Mouse (Mus musculus) ES-Bruce4 (cell line): ENCODE data around the gene Cyp3a41a. TPM values are rescaled to one million over a fixed set of nuclear protein-coding genes. Genes with fewer than 3 reads are reported as not detected.
"Not testable (repeated sequence)": the region's sequence is repeated elsewhere in the genome, so short reads cannot be mapped to it uniquely, and the experiment has no call there.

Source experiments
- H3K27ac ChIP-seq: 2 replicates; pipeline ENCODE4 v1.5.1; 2012; ENCODE audit warnings: low read length, inconsistent platforms; ENCODE audit not compliant: insufficient read depth
- H3K27me3 ChIP-seq: 2 replicates; pipeline ENCODE4 v1.6.1; 2012; ENCODE audit warnings: mild to moderate bottlenecking, low read length, inconsistent platforms; ENCODE audit not compliant: control insufficient read depth, poor library complexity, insufficient read depth, severe bottlenecking
- H3K36me3 ChIP-seq: 2 replicates; pipeline ENCODE4 v1.6.1; 2012; ENCODE audit warnings: inconsistent platforms, mild to moderate bottlenecking, low read length, moderate library complexity; ENCODE audit not compliant: control insufficient read depth, poor library complexity, insufficient read depth, severe bottlenecking
- H3K4me1 ChIP-seq: one replicate; pipeline ENCODE4 v1.8.1; 2011; ENCODE audit warnings: low read length; ENCODE audit not compliant: control insufficient read depth, insufficient read depth
- H3K4me3 ChIP-seq: 2 replicates; pipeline ENCODE4 v1.5.1; 2011; ENCODE audit warnings: low read depth, mild to moderate bottlenecking, low read length
- H3K9ac ChIP-seq: 2 replicates; pipeline ENCODE4 v1.6.1; 2012; ENCODE audit warnings: low read depth, mild to moderate bottlenecking, inconsistent platforms; ENCODE audit not compliant: poor library complexity, severe bottlenecking
- H3K9me3 ChIP-seq: replicated peaks from 2 replicates; pipeline ENCODE4 v1.6.1; 2012; ENCODE audit warnings: mild to moderate bottlenecking, low read length, inconsistent platforms; ENCODE audit not compliant: control insufficient read depth, poor library complexity, insufficient read depth, severe bottlenecking
- CTCF ChIP-seq: IDR thresholded peaks from one replicate; pipeline ENCODE4 v1.8.1; 2011; ENCODE audit warnings: low read depth, low read length
- EP300 ChIP-seq: IDR thresholded peaks from 2 replicates; pipeline ENCODE4 v1.6.1; 2011; ENCODE audit warnings: low read depth, low read length; ENCODE audit not compliant: insufficient read depth
- POLR2A ChIP-seq: IDR thresholded peaks from one replicate; pipeline ENCODE4 v1.8.1; 2011; ENCODE audit warnings: low read length; ENCODE audit not compliant: insufficient read depth
- polyA plus RNA-seq: library from polyadenylated mRNA; stranded (reverse); fragments of >200 nt; gene quantifications from 2 replicates; pipeline ENCODE4 v1.2.4, GENCODE M21; 2011; ENCODE audit warnings: low read depth; ENCODE audit not compliant: missing spikeins, insufficient read depth, insufficient read length

Cyp3a41a gene
- polyA plus RNA-seq, result not detected in 2 replicates

- H3K27ac ChIP-seq, result not testable (repeated sequence)
Observed at GRCm38 (mm10) chr5:145720036-145720435, at the start of gene Cyp3a41a. Gene Cyp3a41a (minus strand): TSS chr5:145720136.

GRCm38 (mm10) chr5:145737512-145737911, 17.6 kb upstream of the Cyp3a41a start:
- H3K9me3 ChIP-seq, H3K36me3 ChIP-seq, H3K4me3 ChIP-seq, H3K27me3 ChIP-seq, H3K9ac ChIP-seq, H3K4me1 ChIP-seq, H3K27ac ChIP-seq: not testable (repeated sequence)

More at GRCm38 (mm10) chr5:145720036-145720435, at the start of gene Cyp3a41a:
- H3K4me1 ChIP-seq, H3K36me3 ChIP-seq, H3K9me3 ChIP-seq, H3K27me3 ChIP-seq, H3K4me3 ChIP-seq, H3K9ac ChIP-seq: not testable (repeated sequence)

GRCm38 (mm10) chr5:145714296-145714695, 5.6 kb downstream of the Cyp3a41a start:
- not testable (repeated sequence) for H3K4me1 ChIP-seq, H3K9ac ChIP-seq, H3K9me3 ChIP-seq, H3K27me3 ChIP-seq, H3K4me3 ChIP-seq, H3K27ac ChIP-seq, H3K36me3 ChIP-seq

GRCm38 (mm10) chr5:145707372-145707771, 12.6 kb downstream of the Cyp3a41a start:
- not testable (repeated sequence) for H3K27me3 ChIP-seq, H3K36me3 ChIP-seq, H3K9me3 ChIP-seq, H3K4me1 ChIP-seq, H3K27ac ChIP-seq, H3K9ac ChIP-seq, H3K4me3 ChIP-seq

- TF ChIP-seq POLR2A (no peak), EP300 (no peak), CTCF (no peak)
- peaks cover 17% of the 10 kb centered on the region for H3K9me3 ChIP-seq
- no peaks in the 10 kb centered on the region for H3K36me3 ChIP-seq
- no peak overlapping the region for H3K9ac ChIP-seq
- H3K27ac ChIP-seq, result no peak overlapping the region
- no peaks in the 10 kb centered on the region for H3K27me3 ChIP-seq
- H3K4me1 ChIP-seq, result no peaks in the 10 kb centered on the region
- H3K4me3 ChIP-seq, result no peak overlapping the region
Observed at GRCm38 (mm10) chr5:145662007-145662406, 57.9 kb downstream of the Cyp3a41a start.

GRCm38 (mm10) chr5:145647779-145648178, 72.2 kb downstream of the Cyp3a41a start:
- H3K9me3 ChIP-seq, result 0 out of 2 replicates have a peak, but pooled peaks cover 3% of the 10 kb centered on the region
- no peak overlapping the region for H3K9ac ChIP-seq
- no peak overlapping the region for H3K4me3 ChIP-seq
- no peaks in the 10 kb centered on the region for H3K36me3 ChIP-seq
- H3K27ac ChIP-seq, result no peak overlapping the region
- TF ChIP-seq POLR2A (no peak), CTCF (no peak), EP300 (no peak)
- no peaks in the 10 kb centered on the region for H3K27me3 ChIP-seq
- H3K4me1 ChIP-seq, result no peaks in the 10 kb centered on the region

Other genes starting within 250 kb of the Cyp3a41a start
- gene Cyp3a41b, start 135.4 kb downstream of the Cyp3a41a start, polyA plus RNA-seq, result not detected in 2 replicates
- not detected in 2 replicates for gene Cyp3a44, start 85.7 kb upstream of the Cyp3a41a start, polyA plus RNA-seq
- not detected in 2 replicates for gene Cyp3a11, start 159.8 kb upstream of the Cyp3a41a start, polyA plus RNA-seq